Mouse (Mus musculus): ENCODE measurements around the gene Gbx2.

The Gbx2 gene

DNA sequence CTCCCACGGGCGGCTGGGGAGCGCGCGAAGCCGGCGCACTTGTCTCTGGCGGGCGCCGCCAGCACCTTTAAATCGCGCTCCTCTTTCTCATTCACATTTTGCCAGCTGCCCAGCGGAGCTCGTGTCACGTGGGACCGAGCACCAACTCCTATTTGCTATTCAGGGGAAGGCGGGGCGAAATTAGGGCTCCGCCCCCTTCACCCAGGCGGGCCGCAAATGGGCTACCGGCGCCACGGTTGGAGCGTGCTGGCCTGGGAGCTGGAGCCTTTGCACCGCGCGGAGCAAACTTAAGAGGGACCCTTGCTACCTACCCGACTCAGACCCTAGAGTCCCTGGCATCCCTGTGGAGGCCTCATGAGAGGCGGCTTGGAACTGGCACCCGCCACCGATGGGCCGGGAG lies at the start of gene Gbx2:
TSS of gene Gbx2 (minus strand) at position 60 of the 400 bp plus-strand sequence.
- in situ Hi-C loops (cut with MboI; ENCODE audit: unreplicated experiment in 2 of 2) = no loop called here

DNA sequence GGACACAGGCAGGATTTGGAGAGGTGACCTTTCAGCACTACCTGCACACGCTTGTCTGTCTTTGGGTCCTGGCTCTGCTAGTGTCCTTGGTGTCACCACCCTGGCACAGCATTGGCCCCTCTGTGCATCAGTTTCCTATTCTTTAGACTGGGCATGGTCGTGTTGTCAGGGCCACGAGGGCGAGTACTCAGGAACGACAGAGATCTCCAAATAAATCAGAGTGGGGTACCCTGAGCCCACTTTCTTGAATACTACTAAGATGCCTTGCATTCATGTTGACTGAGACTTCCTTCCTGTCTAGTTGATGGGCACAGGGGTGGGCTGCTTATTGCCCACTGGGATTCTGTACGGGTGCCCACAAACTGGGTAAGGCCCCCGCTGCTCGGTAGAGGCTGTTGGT lies 46.3 kb upstream of the Gbx2 start:
- in situ Hi-C loops (cut with MboI; ENCODE audit: unreplicated experiment in 2 of 2) = no loop called here

DNA sequence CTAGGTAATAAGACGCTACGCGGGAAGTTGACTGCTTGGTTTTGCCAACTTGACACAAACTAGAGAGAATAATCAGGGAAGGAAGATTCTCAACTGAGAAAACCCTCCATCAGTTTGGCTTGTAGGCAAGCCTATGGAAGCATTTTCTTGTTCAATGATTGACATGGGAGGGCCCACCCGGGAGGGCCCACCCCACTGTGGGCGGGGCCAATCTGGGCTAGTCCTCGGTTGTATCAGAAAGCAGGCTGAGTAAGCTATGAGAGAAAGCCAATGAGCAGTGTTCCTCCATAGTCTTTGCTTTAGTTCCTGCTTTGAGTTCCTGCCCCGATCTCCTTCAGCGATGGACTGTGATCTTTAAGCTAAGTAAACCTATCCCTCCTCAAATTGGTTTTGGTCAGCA lies 45.4 kb upstream of the Gbx2 start:
- in situ Hi-C loops (cut with MboI; ENCODE audit: unreplicated experiment in 2 of 2) = no loop called here

DNA sequence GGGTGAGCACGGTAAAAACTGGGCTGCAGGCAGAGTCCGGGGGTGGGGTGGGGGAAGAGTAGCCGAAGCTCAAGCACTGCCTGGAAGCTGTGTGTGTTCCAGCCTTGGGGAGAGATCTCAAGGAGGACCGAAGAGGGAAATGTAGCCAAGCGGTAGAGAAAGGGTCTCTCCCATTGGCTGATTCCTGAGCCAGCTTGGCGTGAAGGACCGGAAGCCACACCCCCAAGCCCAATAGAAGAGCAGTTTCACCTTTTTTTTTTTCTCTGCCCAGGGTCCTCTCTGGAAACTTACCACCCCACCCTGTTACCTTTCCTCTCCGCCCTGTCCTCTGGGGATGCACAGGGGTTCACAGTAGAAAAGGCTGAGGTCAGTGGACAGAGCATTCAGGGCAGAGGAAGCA lies 43.6 kb upstream of the Gbx2 start:
- in situ Hi-C loops (cut with MboI; ENCODE audit: unreplicated experiment in 2 of 2) = no loop called here

DNA sequence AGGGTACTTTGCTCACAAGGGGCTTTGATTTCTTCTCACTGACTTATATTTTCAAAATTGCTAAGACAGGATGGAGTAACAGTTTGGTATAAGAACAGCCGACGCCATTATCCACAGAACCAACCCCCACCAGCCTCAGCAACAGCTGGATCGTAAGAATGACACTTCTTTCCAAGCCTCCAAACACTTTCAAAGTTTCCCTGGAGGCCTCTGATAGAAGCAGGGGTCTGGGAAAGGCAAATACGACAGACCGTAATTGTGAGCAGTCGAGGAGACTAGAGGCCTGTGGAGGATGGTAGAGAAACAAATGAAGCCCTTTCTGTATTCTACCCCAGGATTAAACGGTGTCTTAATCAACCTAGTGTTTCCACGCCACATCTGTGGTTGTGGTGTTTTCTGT lies 40.9 kb upstream of the Gbx2 start:
- in situ Hi-C loops (cut with MboI; ENCODE audit: unreplicated experiment in 2 of 2) = no loop called here

DNA sequence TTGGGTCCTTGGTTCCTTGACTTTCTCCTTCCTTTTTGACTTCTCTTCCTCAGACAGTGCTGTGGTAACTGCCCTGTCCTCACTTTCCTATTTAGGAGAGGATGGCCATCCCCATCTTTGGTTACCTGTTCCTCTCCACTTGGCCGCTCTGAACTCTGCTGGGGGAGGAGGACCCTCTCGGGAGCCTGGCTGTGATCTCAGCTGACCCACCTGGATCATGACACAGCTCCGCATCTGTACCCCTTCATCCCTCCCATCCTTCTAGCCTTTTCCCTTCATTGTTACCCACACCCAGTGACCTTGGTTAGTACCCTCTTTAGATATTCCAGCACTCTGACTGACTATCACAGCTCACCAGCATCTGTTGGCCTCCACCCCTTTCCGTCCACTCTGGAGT lies 38.7 kb upstream of the Gbx2 start:
- in situ Hi-C loops (cut with MboI; ENCODE audit: unreplicated experiment in 2 of 2) = no loop called here

DNA sequence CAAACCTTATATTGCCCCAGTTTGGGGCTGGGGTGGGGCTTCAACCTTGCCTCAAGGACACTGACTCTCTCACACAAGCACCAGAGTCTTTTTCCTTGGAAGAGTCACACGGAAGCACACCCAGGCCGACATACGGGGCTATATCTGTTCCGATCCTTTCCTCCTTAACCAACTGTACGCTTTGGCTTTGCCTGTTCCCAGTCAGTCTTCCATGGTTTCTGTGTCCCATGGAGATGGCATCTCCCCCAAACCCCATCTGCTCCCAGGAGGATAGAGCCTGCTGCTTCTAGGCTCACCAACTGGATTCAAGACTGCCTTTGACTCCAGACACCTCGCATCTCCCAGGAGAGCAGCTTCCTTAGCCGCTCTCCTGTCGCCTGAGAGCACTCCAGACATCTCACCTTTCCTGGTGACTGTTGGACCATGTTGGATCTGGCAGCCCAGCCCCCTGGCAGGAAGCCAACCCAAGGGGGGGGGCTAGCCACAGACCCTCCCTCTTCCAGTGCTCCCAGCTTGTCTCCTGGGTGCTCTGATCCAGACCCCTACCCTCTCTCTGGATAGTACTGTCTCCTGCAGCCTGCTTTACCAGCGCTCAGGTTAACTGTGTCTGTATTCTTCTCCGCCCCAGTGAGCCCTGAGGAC lies 38.2 kb upstream of the Gbx2 start:
- in situ Hi-C loops (cut with MboI; ENCODE audit: unreplicated experiment in 2 of 2) = no loop called here

DNA sequence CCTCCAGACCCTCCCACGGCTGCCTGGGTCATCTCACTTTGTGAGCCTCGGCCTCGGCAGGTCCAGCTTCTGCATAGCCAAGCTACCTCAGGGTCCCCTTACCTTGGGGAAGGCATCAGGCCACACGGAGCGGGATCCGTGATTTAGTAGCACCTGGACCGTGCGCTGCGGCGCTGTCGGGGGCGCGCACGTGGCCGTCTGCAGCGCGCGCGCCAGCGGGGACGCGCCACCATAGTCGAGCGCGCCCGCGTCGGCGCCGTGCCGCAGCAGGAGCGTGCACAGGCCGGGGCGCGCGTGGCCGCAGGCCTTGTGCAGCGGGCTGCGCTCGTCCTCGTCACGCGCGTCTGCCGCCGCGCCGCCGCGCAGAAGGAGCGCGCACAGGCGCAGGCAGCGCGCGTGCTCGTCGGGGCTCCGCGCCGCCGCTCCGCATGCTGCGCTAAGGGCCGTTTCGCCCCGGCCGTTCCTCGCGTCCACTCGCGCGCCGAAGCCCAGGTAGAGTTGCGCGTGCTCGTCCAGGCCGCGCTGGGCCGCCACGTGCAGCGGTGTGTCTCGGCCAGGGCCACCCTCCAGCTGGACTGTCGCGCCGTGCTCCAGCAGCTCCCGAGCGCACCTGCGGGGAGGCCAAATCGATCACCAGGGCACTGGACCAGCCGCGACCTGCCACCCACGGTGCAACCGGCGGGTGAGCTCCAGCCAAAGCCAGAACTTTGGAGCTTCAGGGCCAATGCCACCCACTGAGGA lies 37.3 kb upstream of the Gbx2 start:
- in situ Hi-C loops (cut with MboI; ENCODE audit: unreplicated experiment in 2 of 2) = no loop called here

DNA sequence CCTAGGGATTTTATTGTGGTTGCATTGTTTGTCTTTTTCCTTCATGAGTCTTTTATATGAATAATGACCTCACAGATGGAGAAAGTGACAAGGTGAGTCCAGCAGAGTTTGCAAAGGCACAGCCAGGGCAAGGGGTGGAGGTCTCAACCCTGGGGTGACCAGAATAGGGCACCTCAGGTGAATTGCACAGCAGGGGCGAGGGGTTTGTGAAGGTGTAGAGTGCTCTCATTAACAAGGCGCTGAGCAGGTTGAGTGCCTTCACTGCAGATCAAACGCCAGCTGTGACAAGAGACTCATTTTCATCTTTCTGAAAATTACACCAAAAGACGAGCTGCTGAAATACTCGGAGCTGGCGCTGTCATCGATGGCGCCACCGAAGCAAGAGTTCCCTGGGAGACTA lies 36.6 kb upstream of the Gbx2 start:
- in situ Hi-C loops (cut with MboI; ENCODE audit: unreplicated experiment in 2 of 2) = no loop called here

DNA sequence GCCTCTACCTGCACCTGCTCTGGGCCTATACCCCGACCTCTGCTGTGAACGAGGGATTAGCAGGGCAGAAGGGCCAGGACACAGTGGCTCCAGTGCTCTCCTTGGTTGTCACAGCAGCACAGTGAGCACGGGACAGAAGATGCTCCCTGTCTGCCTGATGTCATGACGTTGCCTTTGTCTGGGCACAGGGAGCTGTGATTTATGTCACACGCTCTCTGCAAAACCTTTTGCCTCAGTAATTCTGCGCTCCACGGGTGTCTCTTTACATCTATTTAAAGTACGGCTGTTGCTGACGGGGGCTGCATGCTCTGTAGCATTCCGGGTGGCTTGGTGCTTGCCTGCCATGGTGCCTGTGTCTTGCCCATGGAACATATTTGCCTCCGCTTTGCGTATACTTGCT lies 33.4 kb upstream of the Gbx2 start:
- in situ Hi-C loops (cut with MboI; ENCODE audit: unreplicated experiment in 2 of 2) = no loop called here

DNA sequence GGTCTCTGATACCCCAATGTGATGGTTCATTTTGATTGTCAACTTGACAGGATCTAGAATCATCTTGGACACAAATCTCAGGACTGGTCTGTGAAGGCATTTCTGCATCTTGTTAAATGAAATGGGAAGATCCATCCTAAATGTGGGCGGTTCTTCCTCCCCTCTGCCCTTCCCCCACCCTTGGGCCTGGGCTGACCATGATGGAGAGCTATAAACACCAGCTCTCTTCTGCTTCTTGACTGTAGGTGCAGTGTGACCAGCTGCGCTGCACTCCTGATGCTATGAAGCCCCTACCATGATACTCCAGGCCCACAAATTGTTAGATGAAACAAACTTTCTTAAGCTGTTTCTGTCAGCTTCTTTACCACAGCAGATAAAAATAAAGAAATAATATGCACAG lies 32.3 kb upstream of the Gbx2 start:
- in situ Hi-C loops (cut with MboI; ENCODE audit: unreplicated experiment in 2 of 2) = no loop called here

DNA sequence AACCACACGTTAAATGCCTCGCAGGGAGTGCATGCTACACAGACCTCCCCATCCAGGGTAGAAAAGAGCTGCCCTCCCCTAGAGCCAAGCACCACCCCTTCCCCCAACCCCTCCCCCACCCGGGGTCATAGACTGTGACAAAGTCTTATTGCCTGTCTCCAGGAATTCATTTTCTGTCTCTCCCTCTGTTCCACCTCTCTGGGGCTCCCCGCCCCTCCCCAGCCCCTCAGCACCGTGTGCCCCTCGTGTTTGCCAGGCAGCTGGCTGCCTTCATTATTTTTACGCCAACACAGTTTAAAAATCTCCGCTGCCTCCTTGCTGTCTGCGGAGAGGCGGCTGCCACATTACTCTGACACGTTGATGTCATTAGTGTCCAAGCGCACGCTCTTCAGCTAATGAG lies 31.1 kb upstream of the Gbx2 start:
- in situ Hi-C loops (cut with MboI; ENCODE audit: unreplicated experiment in 2 of 2) = no loop called here

DNA sequence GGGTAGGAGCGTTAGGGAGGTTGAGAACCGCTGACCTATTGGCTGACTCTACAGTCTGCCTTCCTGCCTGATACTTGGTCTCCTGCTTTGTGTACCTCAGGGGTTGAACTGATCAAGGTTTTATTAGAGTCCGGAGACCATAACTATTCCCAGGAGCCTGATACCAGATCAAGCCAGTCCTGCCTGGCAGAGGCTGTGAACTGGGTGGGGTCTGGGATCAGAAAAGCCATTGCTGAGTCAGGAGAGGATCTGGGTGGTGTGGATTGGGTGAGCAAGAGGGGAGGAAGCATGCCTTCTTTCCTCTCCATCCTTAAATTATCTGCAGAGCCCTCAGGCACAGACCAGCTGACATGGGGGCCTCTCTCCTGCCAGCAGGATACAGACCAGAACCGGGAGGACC lies 28.4 kb upstream of the Gbx2 start:
- in situ Hi-C loops (cut with MboI; ENCODE audit: unreplicated experiment in 2 of 2) = no loop called here

DNA sequence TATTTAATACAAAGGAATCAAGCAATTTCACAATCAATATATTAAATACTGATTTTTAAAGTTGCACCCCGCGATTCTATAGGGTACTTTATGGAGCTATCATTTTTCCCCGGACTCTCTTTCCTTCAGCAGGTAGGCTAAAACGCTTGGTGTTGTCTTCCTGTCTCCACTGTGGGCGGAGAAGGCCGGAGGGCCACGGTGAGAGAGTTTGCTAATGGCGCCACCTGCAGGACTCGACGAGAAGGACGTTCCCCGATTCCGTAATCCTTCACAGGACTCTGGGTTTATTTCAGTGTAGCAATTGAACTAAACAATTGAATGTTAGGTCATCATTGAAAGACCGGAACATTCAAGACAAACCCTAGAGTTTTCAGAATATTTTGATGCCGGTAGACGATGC lies 12.2 kb upstream of the Gbx2 start:
- in situ Hi-C loops (cut with MboI; ENCODE audit: unreplicated experiment in 2 of 2) = no loop called here

DNA sequence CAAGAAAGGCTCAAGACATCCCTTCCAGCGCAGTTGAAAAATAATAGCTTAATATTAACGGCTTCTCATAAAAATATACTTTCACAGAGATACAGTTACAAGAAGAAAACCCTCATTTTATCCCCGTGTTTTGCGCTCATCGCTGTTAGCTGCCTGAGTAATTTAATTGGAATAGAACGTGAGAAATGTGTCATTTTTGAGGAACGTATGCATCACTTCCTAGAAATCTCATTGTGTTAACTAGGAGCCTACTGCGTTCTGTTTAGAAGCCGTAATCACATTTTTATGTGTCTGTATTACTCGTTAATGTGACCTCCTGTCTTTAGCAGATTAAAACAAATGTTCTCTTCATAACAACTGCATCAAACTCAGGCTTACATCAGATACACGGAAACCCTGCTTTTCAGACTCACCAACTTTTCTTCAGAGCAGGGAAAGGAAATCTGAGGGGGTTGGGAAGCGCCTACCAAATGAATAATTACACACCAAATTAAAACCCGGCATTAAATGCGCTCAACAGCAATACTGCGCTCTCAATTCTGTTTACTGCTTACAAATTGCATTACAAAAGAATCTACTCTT lies 11.5 kb upstream of the Gbx2 start:
- in situ Hi-C loops (cut with MboI; ENCODE audit: unreplicated experiment in 2 of 2) = no loop called here

DNA sequence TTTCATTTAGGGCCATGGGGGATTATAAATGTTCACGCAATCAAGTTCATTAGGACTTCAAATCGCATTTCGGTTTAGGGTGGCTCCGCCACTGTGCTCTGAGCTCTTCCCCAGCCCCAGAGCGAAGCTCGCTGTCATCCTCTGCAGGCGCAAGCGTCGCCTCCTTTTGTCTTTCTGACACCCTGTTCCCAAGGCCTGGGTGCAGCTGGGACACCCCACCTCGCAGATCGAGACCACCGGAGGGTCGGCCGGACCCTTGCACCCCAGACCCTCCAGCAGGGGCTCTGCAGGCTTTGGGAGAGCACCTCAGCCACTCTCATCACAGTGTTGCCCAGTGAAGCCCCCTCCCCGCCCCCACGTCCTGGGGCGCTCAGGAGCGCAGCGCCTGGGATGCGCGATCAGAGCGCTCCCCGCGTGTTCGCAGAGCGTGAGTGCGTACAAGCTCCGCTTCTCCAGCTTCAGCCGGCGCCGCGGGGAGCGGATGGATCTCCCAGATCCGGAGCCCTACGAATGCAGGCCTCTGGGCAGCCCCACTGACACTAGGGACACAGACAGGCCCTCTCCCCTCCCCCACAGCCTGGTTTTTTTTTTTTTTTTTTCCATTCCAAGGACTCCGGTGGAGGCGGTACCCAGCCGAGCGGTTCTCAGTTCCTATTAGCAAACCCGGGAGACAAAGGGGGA lies 10.9 kb upstream of the Gbx2 start:
- in situ Hi-C loops (cut with MboI; ENCODE audit: unreplicated experiment in 2 of 2) = no loop called here

DNA sequence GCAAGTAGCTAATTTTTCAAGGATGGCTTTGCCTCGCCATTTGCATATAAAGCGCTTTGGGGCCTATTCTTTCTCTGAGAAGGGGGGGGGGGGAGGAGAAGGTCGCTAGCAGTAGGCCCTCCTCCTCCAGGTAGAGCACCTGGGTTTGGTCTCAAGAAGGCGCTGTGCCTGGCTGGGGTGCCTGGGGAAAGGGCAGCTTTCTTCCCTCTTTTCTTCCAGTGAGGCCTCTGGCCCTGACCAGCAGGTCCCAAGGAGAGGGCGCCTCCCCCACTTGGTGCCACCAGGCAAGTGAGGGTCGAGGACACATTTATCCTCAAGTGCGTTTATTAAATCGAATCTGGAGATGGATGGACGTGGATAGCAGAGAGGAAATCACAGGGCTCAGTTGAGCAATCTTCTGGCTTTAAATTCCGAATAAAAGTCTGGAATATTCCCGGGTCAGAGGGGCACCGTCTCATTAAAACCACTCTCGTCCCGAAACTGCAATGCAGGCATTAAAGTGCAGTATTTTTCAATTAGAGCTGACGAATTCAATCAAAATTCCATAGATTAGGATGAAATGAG lies 10.1 kb upstream of the Gbx2 start:
- in situ Hi-C loops (cut with MboI; ENCODE audit: unreplicated experiment in 2 of 2) = no loop called here

DNA sequence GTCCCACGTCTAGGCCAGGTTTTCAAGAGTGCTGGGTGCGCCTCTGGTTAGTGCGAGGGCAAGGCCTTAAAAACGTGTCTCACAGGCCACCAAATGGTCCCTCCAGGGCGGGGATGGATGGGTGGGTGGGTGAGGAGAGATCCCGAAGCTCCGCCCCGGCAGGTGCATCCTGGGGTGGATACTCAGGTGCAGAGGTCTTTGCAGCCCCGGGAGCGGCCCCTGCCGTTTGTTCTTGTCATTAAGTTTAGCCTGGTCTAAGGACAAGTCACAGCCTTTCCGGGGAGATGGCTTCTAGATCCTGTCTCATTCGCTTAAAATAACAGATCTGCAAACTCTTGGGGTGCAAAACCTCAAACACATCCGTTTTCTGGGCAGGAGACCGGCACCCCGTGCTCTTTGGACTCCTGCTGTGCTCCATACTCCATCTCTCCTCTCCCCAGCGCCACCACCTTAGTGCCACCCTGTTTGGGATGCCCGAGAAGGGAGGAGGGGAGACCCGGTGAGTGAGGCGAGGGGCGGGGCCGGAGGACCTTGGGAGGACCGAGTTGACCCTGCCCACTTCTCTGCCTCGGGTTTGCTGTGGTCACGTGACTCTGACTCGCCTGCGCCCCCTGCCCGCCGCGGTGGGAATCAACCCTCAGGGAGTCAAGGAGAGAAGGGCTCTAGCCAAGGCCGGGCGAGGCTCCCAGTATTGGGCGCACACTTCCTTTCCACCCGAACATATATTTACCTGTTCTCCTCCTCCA lies 9.2 kb upstream of the Gbx2 start:
- in situ Hi-C loops (cut with MboI; ENCODE audit: unreplicated experiment in 2 of 2) = no loop called here

DNA sequence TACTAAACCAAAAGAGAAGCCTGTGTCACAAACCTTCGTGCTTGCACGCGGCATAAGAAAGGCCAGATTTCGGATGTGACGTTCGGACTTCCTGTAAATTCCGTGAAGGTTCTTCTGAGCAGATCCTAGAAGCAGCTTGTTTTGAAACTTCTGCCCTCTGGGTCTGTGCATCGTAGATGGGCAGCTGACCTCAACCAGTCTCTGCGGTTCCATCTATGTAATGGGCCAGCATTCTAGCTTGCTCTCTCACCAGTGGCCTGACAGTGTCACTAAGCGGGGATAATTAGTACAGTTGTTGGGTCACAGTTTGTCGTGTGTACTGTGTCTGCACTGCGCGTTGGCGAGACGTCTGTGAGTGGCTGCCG lies 8.6 kb upstream of the Gbx2 start:
- in situ Hi-C loops (cut with MboI; ENCODE audit: unreplicated experiment in 2 of 2) = no loop called here

DNA sequence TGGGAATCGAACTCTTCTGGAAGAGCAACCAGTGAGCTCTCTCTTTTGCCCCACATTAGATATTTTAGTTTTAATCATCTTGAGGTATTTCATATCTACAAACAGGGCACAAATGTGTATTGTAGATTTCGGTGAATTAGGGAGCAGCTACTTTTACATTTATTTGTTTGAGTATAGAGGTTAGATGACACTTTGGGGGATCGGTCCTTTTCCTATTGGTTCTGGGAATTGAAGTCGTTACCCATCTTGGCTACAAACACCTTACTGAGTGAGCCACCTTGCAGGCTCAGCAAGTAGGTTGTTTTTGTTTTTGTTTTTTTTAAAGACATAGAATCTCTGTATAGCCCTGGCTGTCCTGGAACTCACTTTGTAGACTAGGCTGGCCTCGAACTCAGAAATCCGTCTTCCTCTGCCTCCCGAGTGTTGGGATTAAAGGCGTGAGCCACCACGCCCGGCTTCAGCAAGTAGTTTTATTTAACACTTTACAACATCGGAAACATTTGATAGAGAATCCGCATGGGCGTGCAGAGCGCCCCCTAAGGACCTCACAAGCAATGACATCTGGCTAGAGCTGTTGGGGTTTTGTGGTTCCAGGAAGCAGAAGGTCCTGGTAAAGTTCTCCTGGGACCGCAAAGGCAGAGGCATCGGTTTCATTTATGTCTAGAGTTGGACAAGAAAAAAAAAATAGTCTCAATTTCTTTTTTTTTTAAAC lies 8.1 kb upstream of the Gbx2 start:
- in situ Hi-C loops (cut with MboI; ENCODE audit: unreplicated experiment in 2 of 2) = no loop called here
